Mouse (Mus musculus): ENCODE results near the gene Cnpy3.

DNA sequence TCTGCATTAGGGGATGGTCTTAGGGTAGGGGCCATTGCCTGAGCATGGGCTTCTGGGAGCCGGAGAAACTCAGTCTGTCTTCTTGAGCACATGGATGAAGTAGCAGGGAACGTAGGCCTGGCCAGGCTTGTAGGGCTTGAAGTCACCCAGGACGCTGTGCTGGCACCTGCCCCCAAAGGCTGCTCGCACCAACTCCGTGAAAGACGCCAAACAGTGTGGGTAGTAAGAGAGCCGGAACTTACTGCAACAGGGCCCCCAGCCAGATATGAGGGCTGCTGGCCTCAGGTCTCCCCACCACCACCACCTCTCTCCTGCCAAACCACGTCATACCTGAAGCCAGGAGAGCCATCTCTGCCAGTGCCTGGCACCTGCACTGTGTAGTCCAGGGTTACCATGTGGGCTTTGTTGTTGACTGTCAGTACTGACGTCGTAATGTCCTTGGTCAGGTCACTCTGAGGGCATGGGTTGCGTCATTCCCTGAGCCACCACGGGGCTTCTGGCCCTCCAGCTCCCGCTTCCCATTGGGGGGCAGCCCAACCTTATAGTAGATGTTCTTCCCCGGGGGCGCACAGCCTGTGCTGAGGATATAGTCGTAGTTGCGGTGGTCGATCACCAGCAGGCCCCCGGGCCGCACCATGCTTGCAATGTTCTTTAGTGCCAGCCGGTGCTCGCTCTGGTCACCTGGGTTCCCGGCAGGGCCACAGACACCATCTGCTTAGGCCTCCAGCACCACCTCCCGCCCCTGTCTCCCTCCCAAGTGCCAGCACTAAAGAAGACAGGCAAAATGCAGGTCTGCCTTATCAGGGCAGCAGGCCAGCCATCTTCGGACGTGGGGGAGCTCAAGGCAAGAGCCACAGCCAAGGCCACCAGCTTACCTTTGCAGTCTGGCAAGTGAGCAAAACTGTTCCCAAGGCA lies 26.0 kb downstream of the Cnpy3 start:
- TF ChIP-seq CTCF (IDR thresholded peaks at IDR 0.05) (no peak), POLR2A (IDR thresholded peaks at IDR 0.05; ENCODE audit: insufficient read depth, low read depth, low read length) (no peak)

Measured in heart, adult 2 months (tissue).